Mouse (Mus musculus) megakaryocyte, embryonic 14.5 days (primary cell): ENCODE results near the gene Yipf3. TPM values are rescaled to one million over a fixed set of nuclear protein-coding genes. Genes with fewer than 3 reads are reported as not detected.

ENCODE experiments used
- H3K27me3 ChIP-seq: replicated peaks from 2 replicates; pipeline ENCODE3; 2012; ENCODE audit warnings: inconsistent platforms
- H3K36me3 ChIP-seq: replicated peaks from 2 replicates; pipeline ENCODE3; 2012; ENCODE audit warnings: low read length, inconsistent platforms, mixed read lengths
- H3K4me1 ChIP-seq: 2 replicates; pipeline ENCODE4 v1.6.1; 2012; ENCODE audit warnings: inconsistent platforms
- H3K4me3 ChIP-seq: replicated peaks from 2 replicates; pipeline ENCODE3; 2012; ENCODE audit warnings: moderate library complexity, mild to moderate bottlenecking, inconsistent platforms
- H3K9me3 ChIP-seq: 2 replicates; pipeline ENCODE4 v1.6.1; 2012; ENCODE audit warnings: inconsistent platforms
- FLI1 ChIP-seq: IDR thresholded peaks from 2 replicates; pipeline ENCODE4 v1.6.1; 2012; ENCODE audit warnings: low read length, inconsistent platforms, mixed read lengths
- GATA1 ChIP-seq: IDR thresholded peaks from 3 replicates; pipeline ENCODE4 v1.6.1; 2012; ENCODE audit warnings: mixed read lengths, low read length, inconsistent platforms, borderline replicate concordance
- polyA plus RNA-seq: library from polyadenylated mRNA; stranded (reverse); fragments of >175 nt; gene quantifications from 2 replicates; pipeline ENCODE4 v1.2.3, GENCODE M21; 2012; ENCODE audit warnings: low replicate concordance; ENCODE audit not compliant: insufficient read depth

The Yipf3 gene
- polyA plus RNA-seq, 1 experiment = 213 TPM

- Histone ChIP-seq H3K9me3 (no peaks in the 10 kb centered on the region), H3K4me1 (peaks cover 57% of the 10 kb centered on the region), H3K4me3 (peak within 1 kb of the TSS; percentile 92), H3K36me3 (peaks cover 64% of the 10 kb centered on the region), H3K27me3 (peaks cover 23% of the 10 kb centered on the region)
- no peak for TF ChIP-seq FLI1
- TF ChIP-seq GATA1 = no peak
Measured at GRCm38 (mm10) chr17:46253452-46254084, 5.7 kb downstream of the Yipf3 start, which contains the start of gene Lrrc73. Gene Lrrc73, plus strand, starts transcription at chr17:46253531.

DNA sequence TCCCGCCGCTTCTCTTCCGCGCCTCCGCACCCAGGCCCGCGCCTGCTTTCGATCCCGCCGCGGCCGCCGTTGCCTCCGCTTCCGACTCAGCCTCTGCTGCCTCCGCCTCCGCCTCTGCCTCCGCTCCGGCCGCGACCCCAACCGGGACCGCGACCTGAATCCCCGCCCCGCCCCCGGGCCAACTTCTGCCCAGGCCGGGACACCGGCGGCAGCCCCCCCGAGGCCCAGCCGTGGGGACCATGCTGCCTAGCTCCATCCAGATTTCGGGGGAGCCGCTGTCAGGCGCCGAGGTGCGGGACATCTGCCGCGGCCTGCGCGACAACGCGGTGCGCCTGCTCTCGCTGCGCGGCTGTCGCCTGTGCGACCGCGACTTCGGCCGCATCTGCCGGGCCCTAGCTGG lies 6.2 kb downstream of the Yipf3 start:
- TF ChIP-seq FLI1 = no peak
- no peak for TF ChIP-seq GATA1
- H3K27me3 ChIP-seq = peaks cover 23% of the 10 kb centered on the region
- peak overlapping the region; percentile 92 for H3K4me3 ChIP-seq
- H3K36me3 ChIP-seq = peaks cover 66% of the 10 kb centered on the region
- H3K9me3 ChIP-seq = no peaks in the 10 kb centered on the region
- peaks cover 55% of the 10 kb centered on the region for H3K4me1 ChIP-seq

GRCm38 (mm10) chr17:46255147-46255546 lies 7.3 kb downstream of the Yipf3 start:
- Histone ChIP-seq H3K4me1 (peaks cover 52% of the 10 kb centered on the region), H3K9me3 (no peaks in the 10 kb centered on the region), H3K27me3 (peaks cover 23% of the 10 kb centered on the region), H3K4me3 (no peak overlapping the region), H3K36me3 (peaks cover 66% of the 10 kb centered on the region)
- TF ChIP-seq FLI1 (no peak), GATA1 (no peak)

- TF ChIP-seq FLI1 = no peak
- TF ChIP-seq GATA1 = no peak
- peaks cover 72% of the 10 kb centered on the region for H3K36me3 ChIP-seq
- H3K9me3 ChIP-seq = no peaks in the 10 kb centered on the region
Measured at GRCm38 (mm10) chr17:46258279-46259053, 10.6 kb downstream of the Yipf3 start.

GRCm38 (mm10) chr17:46259675-46260074 lies 11.8 kb downstream of the Yipf3 start:
- H3K9me3 ChIP-seq = no peaks in the 10 kb centered on the region
- H3K27me3 ChIP-seq = peaks cover 13% of the 10 kb centered on the region
- peaks cover 84% of the 10 kb centered on the region for H3K36me3 ChIP-seq
- TF ChIP-seq GATA1 = no peak
- TF ChIP-seq FLI1 = no peak
- peaks cover 26% of the 10 kb centered on the region for H3K4me1 ChIP-seq
- H3K4me3 ChIP-seq = no peak overlapping the region

More at GRCm38 (mm10) chr17:46258279-46259053, 10.6 kb downstream of the Yipf3 start:
- Histone ChIP-seq H3K4me3 (no peak overlapping the region), H3K4me1 (peaks cover 37% of the 10 kb centered on the region), H3K27me3 (peaks cover 23% of the 10 kb centered on the region)

DNA sequence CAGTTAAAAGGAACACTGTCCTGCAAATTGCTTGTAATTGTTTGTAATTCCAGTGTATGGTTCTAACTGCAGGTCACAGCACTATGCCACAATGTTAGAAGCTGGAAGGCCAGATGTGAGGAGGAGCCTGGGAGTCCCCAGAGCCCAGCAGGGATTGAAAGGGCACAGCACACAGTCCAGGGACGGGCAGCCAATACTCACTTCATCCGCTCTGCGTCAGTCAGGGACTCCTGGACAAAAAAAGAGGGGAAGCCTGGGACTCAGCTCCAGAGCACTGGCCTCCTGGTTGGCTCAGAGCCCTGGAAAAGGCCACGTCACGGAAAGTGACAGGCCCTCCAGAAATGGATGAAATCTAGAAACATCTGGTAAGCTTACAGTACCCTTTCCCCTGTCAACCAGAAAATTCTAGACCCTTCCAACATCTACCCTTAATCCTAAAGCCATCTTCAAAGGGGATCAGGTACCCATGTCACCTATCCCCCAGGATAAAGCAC lies 14.4 kb downstream of the Yipf3 start:
- Histone ChIP-seq H3K36me3 (peaks cover 99% of the 10 kb centered on the region), H3K27me3 (no peaks in the 10 kb centered on the region), H3K9me3 (no peaks in the 10 kb centered on the region), H3K4me3 (no peak overlapping the region), H3K4me1 (peaks cover 24% of the 10 kb centered on the region)
- TF ChIP-seq FLI1 = no peak

DNA sequence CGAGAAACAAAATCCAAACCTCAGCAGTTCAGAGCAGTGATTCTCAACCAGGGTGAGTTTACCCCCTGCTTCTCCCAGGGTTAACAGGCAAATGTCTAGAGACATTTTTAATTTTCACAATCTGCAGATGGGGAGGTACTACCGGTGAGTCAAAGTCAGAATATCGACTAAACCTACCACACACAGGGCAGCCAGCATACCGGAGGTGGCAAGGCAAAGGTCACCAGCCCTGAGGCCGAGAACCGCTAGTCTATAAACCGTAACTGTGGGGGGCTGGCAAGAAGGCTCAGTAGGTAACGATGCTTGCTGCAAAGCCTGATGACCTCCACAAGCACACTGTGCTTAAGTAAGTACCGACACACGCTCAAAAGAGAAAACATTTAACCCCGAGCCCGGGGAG lies 17.6 kb downstream of the Yipf3 start:
- H3K27me3 ChIP-seq = no peaks in the 10 kb centered on the region
- H3K36me3 ChIP-seq = peaks cover 96% of the 10 kb centered on the region
- no peaks in the 10 kb centered on the region for H3K9me3 ChIP-seq
- TF ChIP-seq FLI1 (no peak), GATA1 (no peak)
- H3K4me3 ChIP-seq = no peak overlapping the region
- H3K4me1 ChIP-seq = peaks cover 5% of the 10 kb centered on the region

DNA sequence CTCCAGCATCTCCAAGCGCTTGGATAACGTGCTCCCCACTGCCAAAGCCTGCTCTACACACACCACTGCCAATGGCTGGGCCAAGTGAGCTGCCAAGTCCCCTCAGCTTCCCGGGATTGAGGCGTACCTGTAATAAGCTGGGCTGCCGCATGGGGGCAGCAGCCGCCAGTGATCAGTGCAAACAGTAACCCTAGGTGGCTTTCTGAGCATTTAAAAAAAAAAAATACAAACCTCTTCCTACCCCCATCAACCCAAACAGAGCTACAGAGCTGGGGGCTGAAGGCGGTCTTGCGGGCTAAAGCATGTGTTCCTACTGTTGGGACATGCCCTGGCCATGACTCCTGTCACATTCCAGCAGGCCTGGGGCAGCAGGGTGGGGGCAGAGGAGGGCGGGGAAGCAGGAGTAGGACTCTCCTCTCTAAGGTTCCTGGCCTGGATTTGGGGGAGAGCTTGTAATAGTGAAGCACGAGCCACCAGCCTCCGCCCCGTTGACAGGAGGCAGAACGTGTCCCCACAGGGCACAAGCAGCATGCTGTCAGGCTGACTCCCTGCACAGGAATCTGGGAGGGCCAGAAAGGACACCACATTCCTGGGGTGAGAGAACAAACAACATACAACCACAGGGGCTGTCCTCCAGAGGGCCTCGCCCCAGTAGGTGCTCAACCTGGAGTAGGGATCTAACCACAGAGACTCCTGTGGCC lies 18.2 kb downstream of the Yipf3 start:
- Histone ChIP-seq H3K9me3 (no peaks in the 10 kb centered on the region), H3K36me3 (peaks cover 96% of the 10 kb centered on the region), H3K4me1 (no peaks in the 10 kb centered on the region; the same call in 1 of the 2 replicates), H3K27me3 (no peaks in the 10 kb centered on the region), H3K4me3 (no peak overlapping the region)
- TF ChIP-seq GATA1 = no peak
- TF ChIP-seq FLI1 = no peak

GRCm38 (mm10) chr17:46266986-46267385 lies 19.1 kb downstream of the Yipf3 start:
- peaks cover 96% of the 10 kb centered on the region for H3K36me3 ChIP-seq
- H3K9me3 ChIP-seq = no peaks in the 10 kb centered on the region
- TF ChIP-seq GATA1 = no peak
- no peak for TF ChIP-seq FLI1
- H3K4me3 ChIP-seq = no peak overlapping the region
- no peaks in the 10 kb centered on the region; the same call in 1 of the 2 replicates for H3K4me1 ChIP-seq
- no peaks in the 10 kb centered on the region for H3K27me3 ChIP-seq

DNA sequence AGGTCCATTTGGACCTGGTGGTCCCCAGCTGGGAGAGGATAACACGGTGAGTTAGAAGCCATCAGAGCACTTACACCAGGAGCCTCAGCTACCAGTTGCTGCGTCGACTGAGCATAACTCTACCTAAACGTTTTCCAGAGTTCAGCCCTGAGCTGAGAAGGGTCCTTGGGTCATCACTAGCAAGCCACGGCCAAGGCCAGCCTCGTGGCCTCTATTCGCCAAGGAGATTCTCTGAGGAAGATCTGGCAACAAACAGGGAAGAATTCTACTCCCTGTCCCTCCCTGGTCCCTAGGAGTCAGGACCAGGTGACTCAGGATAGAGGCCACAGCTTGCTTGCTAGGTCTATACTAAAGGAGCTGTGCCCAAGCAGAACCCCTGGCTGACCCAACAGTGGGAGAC lies 19.6 kb downstream of the Yipf3 start:
- Histone ChIP-seq H3K4me1 (no peaks in the 10 kb centered on the region; the same call in none of the 2 replicates), H3K27me3 (no peaks in the 10 kb centered on the region), H3K36me3 (peaks cover 94% of the 10 kb centered on the region), H3K9me3 (no peaks in the 10 kb centered on the region), H3K4me3 (no peak overlapping the region)
- TF ChIP-seq FLI1 (no peak), GATA1 (no peak)
